8 mouse cellular contexts compared by ENCODE assay signal in the genomic region with DNA sequence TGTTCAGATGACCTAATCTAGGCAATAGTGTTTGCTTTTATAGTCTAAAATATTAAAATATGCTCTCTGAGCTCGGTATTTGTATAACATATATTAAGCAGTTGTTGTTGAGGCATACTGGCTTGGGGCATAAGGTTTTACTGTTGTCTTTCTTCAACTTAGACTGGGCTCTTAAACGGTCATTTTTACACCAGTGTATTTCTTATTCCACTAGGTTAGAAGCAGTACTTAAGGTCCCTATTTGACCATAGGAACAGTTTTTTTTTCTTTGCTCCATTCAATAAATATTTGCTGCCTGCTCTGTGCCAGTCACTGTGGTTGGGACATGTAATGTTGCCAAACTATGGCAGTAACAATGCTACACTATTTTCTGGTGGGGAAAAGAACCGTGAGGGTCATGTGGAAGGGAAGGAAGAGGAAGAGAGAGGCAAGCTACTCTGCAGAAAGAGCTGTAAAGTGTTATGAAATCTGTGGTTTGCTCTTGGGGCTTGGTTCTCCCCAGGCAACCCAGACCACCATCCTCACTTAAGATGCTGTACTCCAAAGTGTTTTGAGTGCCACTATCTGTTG. TPM values are rescaled to one million over a fixed set of nuclear protein-coding genes. Genes with fewer than 3 reads are reported as not detected.
DNase-seq lines count a peak whose midpoint lies in the region; ATAC-seq lines count a peak whose summit lies in the region.

No protein-coding gene starts in this region.

- H3K27me3 ChIP-seq in embryonic facial prominence, embryonic 10.5 days (replicated peaks; ENCODE audit: low read depth, poor library complexity, severe bottlenecking), result peaks cover 23% of the 10 kb centered on the region
- no peaks in the 10 kb centered on the region for H3K27me3 ChIP-seq in hindbrain, embryonic 15.5 days
- H3K27me3 ChIP-seq in megakaryocyte, embryonic 14.5 days (replicated peaks), result no peaks in the 10 kb centered on the region

- peak overlapping the region; percentile 94 for H3K4me3 ChIP-seq in embryonic facial prominence, embryonic 10.5 days
- H3K4me3 ChIP-seq in hindbrain, embryonic 15.5 days, result peak overlapping the region; percentile 74
- peak overlapping the region; percentile 99 for H3K4me3 ChIP-seq in megakaryocyte, embryonic 14.5 days (replicated peaks)

- H3K9ac ChIP-seq in hindbrain, embryonic 15.5 days, result peak overlapping the region; percentile 77

- no peaks in the 10 kb centered on the region for H3K36me3 ChIP-seq in embryonic facial prominence, embryonic 10.5 days (replicated peaks)
- H3K36me3 ChIP-seq in hindbrain, embryonic 15.5 days, result no peaks in the 10 kb centered on the region
- H3K36me3 ChIP-seq in megakaryocyte, embryonic 14.5 days (replicated peaks; ENCODE audit: low read length), result no peaks in the 10 kb centered on the region

- DNase-seq in Muller cell, postnatal 12 days (ENCODE audit: inconsistent ontology term), result peak; percentile 48
- no peak for DNase-seq in embryonic facial prominence, embryonic 10.5 days (ENCODE audit: low spot score)
- DNase-seq in thymus, postnatal 25 days, result no peak
- no peak for DNase-seq in kidney, postnatal 36 days
- no peak for DNase-seq in urinary bladder, adult 2 months (ENCODE audit: low spot score)
- DNase-seq in gastrocnemius, postnatal 4 days (ENCODE audit: low spot score in 2 of 2), result no peak

- no peaks in the 10 kb centered on the region for H3K9me3 ChIP-seq in embryonic facial prominence, embryonic 10.5 days
- no peaks in the 10 kb centered on the region for H3K9me3 ChIP-seq in hindbrain, embryonic 15.5 days
- H3K9me3 ChIP-seq in megakaryocyte, embryonic 14.5 days, result no peaks in the 10 kb centered on the region

- WGBS in embryonic facial prominence, embryonic 10.5 days, result 42% methylated on average over 3 of the region's 3 CpGs
- 13% methylated on average over 3 of the region's 3 CpGs for WGBS in hindbrain, embryonic 15.5 days

- H3K4me2 ChIP-seq in hindbrain, embryonic 15.5 days, result peak overlapping the region; percentile 60

- peaks cover 34% of the 10 kb centered on the region for H3K4me1 ChIP-seq in embryonic facial prominence, embryonic 10.5 days
- peaks cover 45% of the 10 kb centered on the region for H3K4me1 ChIP-seq in hindbrain, embryonic 15.5 days (replicated peaks)
- peaks cover 59% of the 10 kb centered on the region for H3K4me1 ChIP-seq in megakaryocyte, embryonic 14.5 days

- ATAC-seq in hindbrain, embryonic 15.5 days (ENCODE audit: low FRiP score, low read depth), result no peak

- H3K27ac ChIP-seq in embryonic facial prominence, embryonic 10.5 days (replicated peaks), result no peak overlapping the region
- H3K27ac ChIP-seq in hindbrain, embryonic 15.5 days (replicated peaks), result peak overlapping the region; percentile 99

RNA-seq across cellular contexts. Expression of gene Rnf130, which starts 1.5 kb away (rescaled TPM):
- polyA plus RNA-seq in embryonic facial prominence, embryonic 10.5 days (2016; fragmentation: Nextera tagmentation; extraction: Ambion mirVana), result 57.4 and 60.5 TPM in 2 replicates
- polyA plus RNA-seq in hindbrain, embryonic 15.5 days (2015; fragmentation: Nextera tagmentation; extraction: Ambion mirVana), result 64.6 and 71.0 TPM in 2 replicates
- 23.9 and 25.1 TPM in 2 replicates for polyA plus RNA-seq in megakaryocyte, embryonic 14.5 days (2012; ENCODE audit: insufficient read depth, low replicate concordance)
- 64.3 and 69.6 TPM in 2 replicates for polyA plus RNA-seq in urinary bladder, adult 2 months (2012; rRNA removed)
- total RNA-seq in gastrocnemius, postnatal 4 days (2021), result 10 to 100 TPM; 41.3 to 44.0 TPM
